Mouse (Mus musculus): ENCODE results near the gene Gm21885.

Gm21885 gene

GRCm38 (mm10) chr11:94268761-94269160 is 12.9 kb upstream of the Gm21885 start:
- no peak for DNase-seq (ENCODE audit: low spot score)

GRCm38 (mm10) chr11:94269906-94270305 is 11.8 kb upstream of the Gm21885 start:
- no peak for DNase-seq (ENCODE audit: low spot score)

- no peak for DNase-seq (ENCODE audit: low spot score)
These were observed 10.7 kb upstream of the Gm21885 start for GRCm38 (mm10) chr11:94271015-94271414.

DNA sequence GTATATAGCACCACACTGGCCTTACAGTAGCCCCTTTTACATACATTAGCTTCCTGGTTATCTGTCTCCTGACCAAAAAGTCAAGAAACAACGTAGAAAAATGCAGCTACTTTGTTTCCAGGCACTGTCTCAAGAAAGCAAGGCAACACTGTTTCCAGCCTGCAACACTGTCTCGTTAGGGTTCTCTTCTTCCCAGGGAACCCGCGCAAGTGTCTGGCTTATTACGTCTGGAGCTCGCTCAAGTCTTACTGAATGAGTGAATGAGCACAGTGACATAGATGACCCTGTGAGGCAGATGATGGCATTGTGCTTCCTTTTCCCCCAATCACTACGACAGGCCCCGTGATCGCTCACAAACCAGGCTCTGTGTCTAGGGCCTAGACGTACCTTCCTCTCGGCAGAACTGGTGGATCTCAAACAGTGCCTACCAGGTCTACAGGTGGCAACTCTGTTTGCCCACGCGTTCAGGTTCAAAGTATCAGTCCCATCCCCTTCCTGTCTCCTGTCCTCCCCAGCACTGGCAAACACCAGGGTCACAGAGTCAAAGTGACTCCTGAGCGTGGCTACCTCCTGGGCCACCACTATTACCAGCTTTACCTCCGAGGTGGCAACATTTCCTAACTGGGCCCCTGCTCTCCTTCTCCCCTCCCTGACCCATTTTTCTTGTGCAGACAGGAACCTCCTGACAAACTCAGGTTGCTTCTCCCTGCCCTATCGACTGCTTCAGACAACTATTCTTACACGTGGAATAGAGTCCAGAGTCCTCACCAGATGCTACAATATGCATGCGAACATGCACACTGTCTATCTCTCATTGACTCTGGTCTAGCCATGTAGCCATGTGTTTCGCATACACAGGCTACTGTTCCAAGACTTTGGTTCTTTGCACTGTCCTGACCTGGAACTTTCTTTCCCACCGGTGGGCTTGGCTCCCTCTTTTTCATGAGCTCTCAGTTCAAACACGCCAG is 8.4 kb upstream of the Gm21885 start:
- DNase-seq (ENCODE audit: low spot score) = no peak

GRCm38 (mm10) chr11:94274206-94274867 is 7.3 kb upstream of the Gm21885 start:
- DNase-seq (ENCODE audit: low spot score) = no peak

DNA sequence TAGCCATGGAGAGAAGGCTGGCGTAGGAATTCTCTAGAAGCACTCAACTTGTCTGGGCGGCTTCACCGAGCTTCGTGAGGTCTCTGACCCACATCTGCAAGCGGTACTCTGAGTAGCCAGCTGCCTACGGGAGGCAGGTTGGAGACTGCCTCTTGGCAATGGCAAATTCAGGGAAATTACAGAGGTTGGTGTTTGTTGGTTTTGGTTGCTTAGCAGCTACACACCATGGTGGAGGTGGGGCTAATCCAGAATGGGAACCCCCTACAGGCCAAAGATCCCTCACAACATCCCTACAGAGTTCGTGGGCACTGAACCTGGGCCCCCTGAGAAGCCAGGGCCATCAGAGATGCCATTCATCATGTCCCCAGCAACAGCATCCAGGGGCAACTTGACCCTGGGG is 6.4 kb upstream of the Gm21885 start:
- DNase-seq (ENCODE audit: low spot score) = no peak

- DNase-seq (ENCODE audit: low spot score) = no peak
These were observed 6.0 kb upstream of the Gm21885 start for GRCm38 (mm10) chr11:94275686-94276085.

GRCm38 (mm10) chr11:94276869-94277337 is 4.8 kb upstream of the Gm21885 start:
- peak; percentile 96 for DNase-seq (ENCODE audit: low spot score)

DNA sequence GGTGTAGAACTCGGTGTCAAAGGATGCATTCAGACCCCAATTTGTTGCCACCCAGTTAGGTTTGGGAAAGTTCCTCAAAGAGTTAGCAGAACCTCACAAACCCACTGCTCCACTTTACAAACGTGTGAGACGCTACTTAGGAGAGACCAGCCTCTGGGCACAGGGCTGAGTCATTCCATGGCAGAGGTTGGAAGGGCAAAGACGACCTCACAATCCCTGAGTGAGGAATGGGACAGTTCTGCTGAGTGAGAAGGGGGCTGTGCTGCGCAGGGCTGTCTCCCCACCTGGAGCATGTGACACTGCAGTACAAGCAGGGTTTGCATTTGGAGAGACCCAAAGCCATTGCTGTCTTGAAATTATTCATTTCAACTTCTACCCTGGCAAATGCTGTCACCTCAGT is 618 bp downstream of the Gm21885 start:
- peak; percentile 59 for DNase-seq (ENCODE audit: low spot score)

GRCm38 (mm10) chr11:94283536-94284099 is 1.9 kb downstream of the Gm21885 start:
- peak; percentile 54 for DNase-seq (ENCODE audit: low spot score)

GRCm38 (mm10) chr11:94285886-94286574 is 4.4 kb downstream of the Gm21885 start:
- peak; percentile 72 for DNase-seq (ENCODE audit: low spot score)

DNA sequence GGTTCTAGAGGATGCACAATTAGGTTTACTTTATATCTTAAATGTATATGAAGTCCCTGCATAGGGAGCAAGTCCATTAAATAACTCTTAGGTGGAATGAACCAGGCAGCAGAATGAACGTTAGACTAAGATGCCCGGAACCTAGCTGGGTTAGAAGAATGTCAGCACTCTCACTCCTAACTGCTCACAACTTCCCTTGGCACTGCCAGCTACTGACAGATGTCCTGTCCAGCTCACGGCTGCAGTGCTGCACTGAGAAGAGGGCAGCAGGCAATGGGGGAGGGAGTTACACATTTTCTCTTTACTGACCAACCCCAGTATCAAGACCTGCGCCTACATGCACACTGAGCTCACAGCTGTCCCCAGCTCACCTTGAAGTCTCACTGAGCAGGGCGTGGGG is 5.4 kb downstream of the Gm21885 start:
- no peak for DNase-seq (ENCODE audit: low spot score)

- DNase-seq (ENCODE audit: low spot score) = no peak
These were observed 8.5 kb downstream of the Gm21885 start for GRCm38 (mm10) chr11:94290062-94290740.

- no peak for DNase-seq (ENCODE audit: low spot score)
These were observed 13.5 kb downstream of the Gm21885 start for GRCm38 (mm10) chr11:94294996-94295845.

- no peak for DNase-seq (ENCODE audit: low spot score)
These were observed 31.1 kb downstream of the Gm21885 start for GRCm38 (mm10) chr11:94312733-94313132.

DNA sequence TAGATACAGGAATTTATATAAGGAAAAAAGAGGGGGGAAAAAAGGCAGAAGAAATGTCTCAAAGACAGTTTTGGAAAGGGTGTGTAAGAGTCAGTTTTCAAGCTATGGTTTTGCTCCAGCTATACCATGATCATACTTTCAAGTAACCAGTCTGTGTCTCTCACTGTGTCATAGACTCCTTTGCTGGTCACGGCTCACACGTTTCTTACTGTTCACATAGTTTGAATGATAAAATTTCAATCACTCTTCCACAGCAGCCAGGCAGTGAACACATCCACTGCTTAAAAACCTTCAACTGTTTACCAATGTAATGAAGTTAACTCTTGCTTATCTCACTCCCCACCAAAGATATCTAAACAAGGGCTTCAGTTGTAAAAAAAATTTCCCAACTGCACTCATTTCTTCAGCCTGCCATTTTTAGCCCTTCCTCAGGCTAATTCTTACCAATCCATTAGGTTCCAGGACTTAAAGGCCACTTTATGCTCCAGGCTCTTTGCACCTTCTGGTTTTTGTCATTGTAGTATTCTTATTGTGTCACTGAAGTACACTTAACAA is 32.5 kb downstream of the Gm21885 start:
- no peak for DNase-seq (ENCODE audit: low spot score)

GRCm38 (mm10) chr11:94315308-94315707 is 33.6 kb downstream of the Gm21885 start:
- DNase-seq (ENCODE audit: low spot score) = no peak

DNA sequence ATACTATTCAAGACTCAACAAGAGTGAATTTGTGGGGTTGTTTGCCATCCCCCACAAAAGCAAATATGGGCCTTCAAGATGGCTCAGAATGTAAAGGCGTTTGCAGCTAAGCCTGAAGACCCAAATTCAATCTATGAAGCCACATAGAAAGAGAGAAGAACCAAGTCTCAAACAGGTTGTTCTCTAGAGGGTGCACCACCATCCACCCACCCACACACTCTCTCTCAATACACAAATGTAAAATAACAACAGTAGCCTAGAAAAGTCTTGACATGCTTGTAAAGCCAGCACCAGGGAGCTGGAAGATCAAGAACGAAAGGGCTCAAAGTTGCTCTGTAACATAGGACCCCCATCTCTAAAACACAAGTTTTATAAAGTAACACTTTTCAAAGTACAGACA is 34.9 kb downstream of the Gm21885 start:
- no peak for DNase-seq (ENCODE audit: low spot score)

DNA sequence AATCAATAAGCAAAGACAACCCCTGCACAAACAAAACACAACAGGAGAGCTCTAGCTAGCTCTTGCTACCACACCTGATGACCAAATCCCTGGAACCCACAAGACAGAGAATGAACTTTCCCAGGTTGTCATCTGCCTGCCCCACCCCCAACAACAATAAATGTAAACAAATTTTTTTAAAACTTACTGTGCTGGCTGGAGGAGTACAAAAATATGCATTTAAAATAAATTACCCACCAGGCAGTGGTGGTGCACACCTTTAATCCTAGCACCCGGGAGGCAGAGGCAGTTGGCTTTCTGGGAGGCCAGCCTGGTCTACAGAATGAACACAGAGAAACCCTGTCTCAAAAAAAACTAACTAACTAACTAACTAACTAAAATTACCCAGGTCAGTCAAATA is 35.3 kb downstream of the Gm21885 start:
- no peak for DNase-seq (ENCODE audit: low spot score)

DNA sequence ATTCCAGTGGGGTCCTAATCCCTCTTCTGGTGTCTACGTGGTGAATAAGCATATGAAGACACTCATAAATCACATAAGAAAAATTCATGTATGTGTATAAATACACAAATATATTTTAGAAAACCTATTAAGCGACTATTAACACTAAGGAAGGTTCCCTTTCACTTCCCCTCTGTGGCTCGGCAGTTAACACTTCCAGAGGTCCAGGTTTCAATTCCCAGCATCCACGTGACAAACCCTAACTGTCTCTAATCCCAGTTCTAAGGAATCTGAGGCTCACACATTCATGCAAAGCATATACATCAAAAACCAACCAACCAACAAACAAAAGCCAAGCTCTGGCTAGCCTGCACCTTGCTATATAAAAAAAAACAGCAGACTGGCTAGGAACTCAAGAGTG is 35.8 kb downstream of the Gm21885 start:
- DNase-seq (ENCODE audit: low spot score) = no peak

Measured in adipocyte (in vitro differentiated cells).